Mouse (Mus musculus) MEL-GATA-1-ER (cell line): ENCODE results near the gene Wdr81.
A peak's percentile ranks its signal among the peaks of the same experiment; 100 is the strongest.
"Not testable (repeated sequence)": the region's sequence is repeated elsewhere in the genome, so short reads cannot be mapped to it uniquely, and the experiment has no call there.

ENCODE experiments used
- DNase-seq: peaks from one replicate; pipeline ENCODE4 v3.0.0-alpha.2; 2012; ENCODE audit warnings: low read depth; ENCODE audit errors: extremely low read depth

The Wdr81 gene

GRCm38 (mm10) chr11:75460844-75461742 lies 6.6 kb upstream of the Wdr81 start, which contains the start of gene Tlcd2:
Gene Tlcd2, plus strand, starts transcription at chr11:75461715.
- peak; percentile 100 for DNase-seq

- DNase-seq, result peak; percentile 97
Measured at GRCm38 (mm10) chr11:75460103-75460843, 5.8 kb upstream of the Wdr81 start.

- DNase-seq, result no peak
Measured at GRCm38 (mm10) chr11:75459751-75460102, 5.2 kb upstream of the Wdr81 start.

- no peak for DNase-seq
Measured at GRCm38 (mm10) chr11:75459141-75459711, 4.7 kb upstream of the Wdr81 start.

- DNase-seq, result peak; percentile 89
Measured at GRCm38 (mm10) chr11:75458628-75459041, 4.1 kb upstream of the Wdr81 start.

DNA sequence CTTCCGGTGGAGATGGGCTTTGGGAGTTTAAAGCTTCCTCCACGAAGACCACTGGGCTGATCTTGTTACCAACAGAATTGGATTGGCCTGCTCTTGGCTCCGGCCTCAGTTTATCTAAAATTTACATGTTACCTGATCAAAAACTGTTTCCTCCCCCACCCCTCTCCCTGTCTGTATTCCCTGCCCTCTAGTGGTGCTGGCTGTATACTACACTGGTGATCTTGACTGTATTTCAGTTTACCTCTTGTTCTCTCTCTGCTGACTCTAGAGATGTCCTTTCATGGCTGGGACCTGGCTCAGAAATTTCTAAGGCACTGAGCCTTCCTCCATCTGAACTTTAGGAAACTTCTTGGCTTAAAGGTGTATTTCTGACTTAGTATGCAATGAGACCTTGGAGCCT lies 3.7 kb upstream of the Wdr81 start:
- DNase-seq, result no peak

GRCm38 (mm10) chr11:75456440-75456871 lies 1.9 kb upstream of the Wdr81 start:
- DNase-seq, result no peak

DNA sequence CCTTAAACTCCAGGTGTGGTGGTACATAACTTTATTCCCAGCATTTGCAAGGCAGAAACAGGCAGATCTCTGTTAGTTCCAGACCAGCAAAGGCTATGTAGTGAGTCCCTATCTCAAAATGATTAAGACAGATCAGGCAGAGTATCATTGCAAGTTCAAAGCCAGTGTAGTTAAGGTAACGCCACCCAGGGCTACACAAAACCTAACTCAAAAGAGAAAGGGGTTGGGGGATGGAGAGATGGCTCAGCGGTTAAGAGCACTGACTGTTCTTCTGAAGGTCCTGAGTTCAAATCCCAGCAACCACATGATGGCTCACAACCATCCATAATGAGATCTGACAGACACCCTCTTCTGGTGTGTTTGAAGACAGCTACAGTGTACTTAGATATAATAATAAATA lies 1.5 kb upstream of the Wdr81 start:
- not testable (repeated sequence) for DNase-seq

DNA sequence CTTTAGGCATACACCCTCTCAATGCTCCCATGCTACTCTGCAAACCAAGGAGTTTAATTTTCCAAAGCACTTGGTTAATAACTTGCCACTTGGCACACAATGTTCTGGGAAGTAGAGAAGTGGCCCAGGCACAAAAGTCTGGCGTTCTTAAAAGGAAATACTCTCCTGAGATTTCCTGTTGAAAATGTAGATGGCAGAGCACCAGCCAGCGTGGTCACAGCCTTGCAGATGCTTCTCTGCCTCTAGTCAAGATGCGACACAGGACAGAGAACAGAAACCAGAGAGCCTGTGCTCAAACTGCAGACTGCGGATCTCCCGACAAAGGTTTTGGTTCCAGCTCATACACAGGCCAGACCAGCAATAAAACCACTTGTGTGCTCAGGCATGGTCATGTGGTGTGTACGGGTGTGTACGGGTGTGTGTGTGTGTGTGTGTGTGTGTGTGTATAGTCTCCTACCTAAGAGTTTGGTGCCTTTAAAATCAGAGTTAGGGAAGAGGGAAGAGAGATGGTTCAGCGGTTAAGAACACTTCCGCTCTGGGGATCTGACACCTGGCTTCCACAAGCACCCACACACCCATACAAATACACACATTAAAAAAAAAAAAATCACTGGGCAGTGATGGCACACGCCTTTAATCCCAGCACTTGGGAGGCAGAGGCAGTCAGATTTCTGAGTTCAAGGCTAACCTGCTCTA lies 672 bp upstream of the Wdr81 start:
- no peak for DNase-seq

DNA sequence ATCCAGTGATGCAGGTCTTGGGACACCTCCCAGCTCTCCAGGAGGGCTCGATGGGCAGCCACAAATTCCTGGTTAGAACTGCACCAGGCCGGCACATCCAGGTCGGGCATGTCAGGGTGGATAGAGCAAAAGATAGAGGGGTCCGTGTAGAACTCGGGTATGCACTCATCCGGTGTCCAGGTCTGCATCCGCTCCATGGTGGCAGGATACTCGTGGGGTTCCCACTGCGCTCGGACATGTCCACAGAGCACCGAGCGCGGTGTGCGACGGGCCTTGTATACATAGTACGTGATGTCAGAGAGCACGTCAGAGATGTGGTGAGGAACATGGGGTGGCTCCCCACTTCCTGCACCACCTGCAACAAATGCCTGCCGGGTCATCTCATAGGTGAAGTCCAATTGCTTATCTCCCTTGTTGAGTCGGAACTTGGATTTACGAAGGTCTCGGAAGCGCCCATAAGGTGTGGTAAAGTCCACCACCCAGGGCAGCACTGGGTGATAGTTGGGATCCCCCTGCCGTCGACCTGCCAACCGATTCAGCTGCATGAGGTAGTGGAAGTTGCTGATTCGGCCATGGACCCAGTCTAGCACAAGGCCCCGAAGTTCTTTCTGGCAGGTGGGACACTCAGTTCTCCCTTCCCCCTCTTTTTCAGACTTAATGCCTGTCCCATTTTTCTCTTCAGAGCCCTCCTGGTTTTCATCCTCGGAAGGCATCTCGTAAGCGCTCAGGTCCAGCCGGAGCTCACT lies 1.5 kb downstream of the Wdr81 start:
- no peak for DNase-seq

GRCm38 (mm10) chr11:75452081-75452480 lies 2.4 kb downstream of the Wdr81 start:
- DNase-seq, result no peak

DNA sequence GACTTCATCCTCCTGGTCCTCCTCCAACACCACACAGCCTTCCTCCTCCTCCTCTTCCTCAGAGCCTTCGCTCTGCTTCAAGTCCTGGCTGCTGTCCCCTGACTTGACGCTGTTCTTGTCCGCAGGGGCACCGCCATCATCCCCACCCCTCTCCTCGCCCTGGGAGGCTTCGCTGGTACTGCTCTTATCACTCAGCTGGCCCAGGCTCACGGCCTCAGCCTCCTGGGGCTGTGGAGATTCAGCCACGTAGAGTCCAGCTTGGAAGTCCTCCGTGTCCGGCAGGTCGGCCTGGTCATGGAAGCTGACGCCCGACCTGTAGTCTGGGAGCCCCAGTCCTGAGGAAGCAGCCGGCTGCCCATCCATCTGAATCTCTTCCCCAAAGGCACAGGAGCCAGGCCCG lies 3.6 kb downstream of the Wdr81 start:
- DNase-seq, result no peak

GRCm38 (mm10) chr11:75450304-75450908 lies 4.1 kb downstream of the Wdr81 start:
- DNase-seq, result no peak

GRCm38 (mm10) chr11:75449695-75450094 lies 4.8 kb downstream of the Wdr81 start:
- no peak for DNase-seq

- DNase-seq, result no peak
Measured at GRCm38 (mm10) chr11:75448575-75448974, 5.9 kb downstream of the Wdr81 start.

GRCm38 (mm10) chr11:75443711-75444110 lies 10.8 kb downstream of the Wdr81 start:
- DNase-seq, result no peak

DNA sequence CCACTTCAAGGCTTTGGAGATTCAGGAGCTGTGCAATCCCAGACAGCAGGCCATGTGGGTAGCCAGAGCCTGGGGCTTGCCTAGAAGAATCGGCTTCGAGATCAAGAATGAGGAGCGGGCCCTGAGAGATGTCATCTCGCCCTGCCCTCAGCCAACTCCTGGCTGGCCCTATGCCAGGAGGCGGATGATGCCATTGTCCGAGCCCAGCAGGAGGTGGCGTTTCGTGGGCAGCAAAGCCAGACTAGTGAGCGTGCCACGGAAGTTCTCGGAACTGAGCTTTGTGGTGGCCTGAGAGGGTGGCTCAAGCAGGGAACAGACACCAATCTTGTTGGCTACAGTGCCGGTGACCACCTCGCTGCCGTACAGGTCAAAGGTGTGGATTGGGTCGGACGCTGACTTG lies 12.9 kb downstream of the Wdr81 start:
- DNase-seq, result no peak

- DNase-seq, result no peak
Measured at GRCm38 (mm10) chr11:75441034-75441433, 13.5 kb downstream of the Wdr81 start.

GRCm38 (mm10) chr11:75439951-75440350 lies 14.6 kb downstream of the Wdr81 start:
- no peak for DNase-seq

- DNase-seq, result no peak
Measured at GRCm38 (mm10) chr11:75439363-75439762, 15.2 kb downstream of the Wdr81 start, which contains the start of gene Serpinf2. Gene Serpinf2, minus strand, starts transcription at chr11:75439591.
